Mouse (Mus musculus): ENCODE results near the gene Wbp2nl.

Gene Wbp2nl

DNA sequence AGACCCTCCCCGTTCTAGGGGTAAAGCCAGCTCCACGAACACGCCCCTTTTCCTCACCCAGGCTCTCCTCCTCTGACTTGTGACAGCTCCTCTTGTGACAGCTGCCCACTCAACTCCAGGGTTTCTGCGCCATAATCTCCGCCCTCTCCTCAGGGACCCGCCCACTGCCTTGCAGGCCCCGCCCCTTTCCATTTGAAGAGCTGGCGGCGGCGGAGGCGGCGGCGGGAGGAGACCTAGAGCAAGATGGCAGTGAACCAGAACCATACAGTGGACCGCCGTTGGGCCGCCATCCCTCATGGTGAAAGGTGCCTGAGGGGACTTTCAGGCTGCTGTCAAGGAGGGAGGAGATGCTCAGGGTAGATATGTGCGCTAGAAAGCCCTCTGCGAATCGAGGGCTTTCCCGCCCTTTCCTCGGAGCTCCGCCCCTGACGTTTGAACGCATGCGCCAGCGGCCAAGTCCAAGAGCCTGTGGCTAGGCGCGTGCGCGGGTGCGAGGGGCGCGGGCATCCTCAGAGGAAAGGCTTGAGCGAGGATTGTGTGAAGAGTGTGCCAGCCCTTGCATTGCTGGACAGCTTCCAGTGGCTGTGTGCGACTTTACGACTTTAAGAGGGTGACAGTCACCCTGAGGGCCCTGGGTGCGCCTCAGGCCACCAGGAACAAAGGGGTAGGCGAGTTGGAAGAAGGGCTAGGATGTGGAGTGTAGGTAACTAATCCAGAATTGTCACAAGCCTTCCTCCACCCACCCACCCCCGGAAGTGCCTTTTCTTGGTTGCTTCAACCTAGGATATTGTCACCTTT, at the start of gene Wbp2nl:
Gene Wbp2nl, plus strand, starts transcription at position 191 of the 798 bp plus-strand sequence.
- DNase-seq: peak; percentile 30 to 34

DNA sequence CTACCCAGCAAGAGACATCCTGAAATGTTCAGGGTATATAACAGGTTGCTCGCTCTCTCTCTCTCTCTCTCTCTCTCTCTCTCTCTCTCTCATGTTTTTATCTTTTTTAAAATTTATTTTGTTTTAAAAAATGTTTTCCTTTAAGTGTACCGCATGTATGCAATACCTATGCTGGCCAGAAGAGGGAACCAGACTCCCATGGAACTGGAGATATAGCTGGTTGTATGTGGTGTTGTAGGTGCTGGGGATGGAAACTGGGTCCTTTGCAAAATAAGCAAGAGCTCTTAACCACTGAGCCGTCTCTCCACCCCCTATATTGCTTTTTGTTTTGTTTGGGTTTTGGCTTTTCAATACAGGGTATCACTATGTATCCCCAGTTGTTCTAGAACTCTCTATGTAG, 47.2 kb upstream of the Wbp2nl start:
- DNase-seq: no peak

DNA sequence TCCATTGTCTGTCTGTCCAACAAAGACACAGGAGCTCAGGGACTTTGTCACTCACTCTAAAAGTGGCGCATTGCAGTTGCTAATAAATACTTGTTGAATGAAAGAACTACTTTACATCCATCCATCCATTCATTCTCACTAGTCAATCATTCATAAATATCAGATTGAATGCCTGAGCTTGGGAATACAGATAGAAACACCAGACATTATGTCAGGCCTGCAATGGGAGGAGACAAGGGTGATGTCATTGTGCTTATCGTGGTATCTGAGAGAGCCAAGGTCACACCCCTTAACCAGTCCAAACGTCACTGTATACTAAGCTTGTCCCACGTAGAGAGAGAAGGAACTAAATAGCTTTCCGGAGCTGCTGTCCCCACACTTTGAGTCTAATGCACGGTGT, 46.7 kb upstream of the Wbp2nl start, which contains the start of gene 1500009C09Rik:
Gene 1500009C09Rik, plus strand, starts transcription at position 301 of the 400 bp plus-strand sequence.
- DNase-seq: no peak

DNA sequence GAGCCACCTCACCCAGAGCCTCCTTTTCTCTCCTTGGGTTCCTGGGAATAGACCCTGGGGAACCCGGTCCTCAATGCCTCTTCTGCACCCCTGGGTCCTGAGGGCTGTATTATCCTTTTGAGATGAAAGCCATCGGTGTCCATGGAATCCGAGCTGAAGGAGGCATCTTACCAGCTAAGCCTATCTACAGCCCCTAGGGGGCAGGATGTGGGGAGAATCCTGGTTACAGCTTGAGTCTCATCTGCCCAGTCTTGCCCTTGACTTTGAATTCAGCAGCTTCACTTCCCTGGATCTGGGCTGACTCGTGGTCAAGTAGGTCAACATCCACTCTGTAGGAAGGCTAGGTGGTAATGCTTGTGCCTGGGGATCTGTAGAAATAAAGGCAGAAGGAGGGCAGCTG, 43.5 kb upstream of the Wbp2nl start:
- DNase-seq: peak in 1 of 2 experiments; percentile 61

DNA sequence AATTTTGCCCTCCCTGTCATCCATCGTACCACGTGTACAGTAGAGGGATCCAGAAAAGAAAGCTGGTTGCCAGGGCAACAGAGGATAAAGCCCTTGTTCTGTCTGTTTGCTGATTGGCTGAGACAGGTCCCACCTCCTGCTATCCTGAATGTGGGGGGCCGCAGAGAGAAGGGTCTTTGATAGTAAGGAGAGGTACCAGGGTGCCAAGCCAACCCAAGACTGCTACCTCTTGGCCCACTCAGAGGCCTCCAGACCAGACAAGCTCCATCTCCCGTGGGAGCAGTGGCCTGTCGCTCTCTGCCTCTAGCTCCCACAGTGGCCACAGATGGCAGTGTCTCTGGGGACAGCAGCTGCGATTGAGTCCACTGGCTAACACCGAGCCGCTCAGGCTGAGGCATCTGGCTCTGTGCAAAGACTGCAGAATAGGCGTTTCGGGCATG, 42.8 kb upstream of the Wbp2nl start:
- DNase-seq: peak; percentile 82 to 83

DNA sequence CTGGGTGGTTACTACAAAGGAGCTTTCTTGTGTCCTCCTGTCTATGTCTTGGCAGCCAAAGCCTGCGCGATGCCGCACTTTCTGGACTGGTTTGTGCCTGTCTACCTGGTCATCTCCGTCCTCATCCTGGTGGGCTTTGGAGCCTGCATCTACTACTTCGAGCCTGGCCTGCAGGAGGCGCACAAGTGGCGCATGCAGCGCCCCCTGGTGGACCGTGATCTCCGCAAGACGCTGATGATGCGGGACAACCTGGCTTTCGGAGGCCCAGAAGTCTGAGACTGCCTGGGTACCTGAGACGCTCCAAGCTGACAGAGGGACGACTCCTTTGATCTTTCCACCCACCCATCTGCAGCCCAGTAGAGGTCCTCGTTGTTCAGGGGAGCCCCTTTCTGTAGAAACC, 39.2 kb upstream of the Wbp2nl start:
- peak; percentile 89 to 95 for DNase-seq

DNA sequence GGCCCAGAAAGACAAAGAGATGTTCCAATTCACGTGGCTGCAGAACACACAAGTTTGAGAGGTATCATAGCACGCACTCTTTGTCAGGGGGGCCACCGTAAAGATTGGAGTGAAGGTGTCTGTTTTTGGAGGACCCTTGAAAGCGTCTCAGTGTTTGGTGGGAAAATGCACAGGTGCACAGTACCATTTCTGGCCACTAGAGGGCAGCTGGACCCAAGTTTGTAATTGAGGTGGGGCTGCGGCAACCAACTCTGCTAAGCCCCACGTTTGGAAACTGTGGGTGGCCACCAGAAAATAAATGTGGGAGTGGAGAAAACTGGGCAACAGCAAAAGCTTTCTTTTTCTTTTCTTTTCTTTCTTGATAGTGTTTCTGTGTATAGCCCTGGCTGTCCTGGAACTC, 32.4 kb upstream of the Wbp2nl start:
- DNase-seq: peak; percentile 90 to 91

DNA sequence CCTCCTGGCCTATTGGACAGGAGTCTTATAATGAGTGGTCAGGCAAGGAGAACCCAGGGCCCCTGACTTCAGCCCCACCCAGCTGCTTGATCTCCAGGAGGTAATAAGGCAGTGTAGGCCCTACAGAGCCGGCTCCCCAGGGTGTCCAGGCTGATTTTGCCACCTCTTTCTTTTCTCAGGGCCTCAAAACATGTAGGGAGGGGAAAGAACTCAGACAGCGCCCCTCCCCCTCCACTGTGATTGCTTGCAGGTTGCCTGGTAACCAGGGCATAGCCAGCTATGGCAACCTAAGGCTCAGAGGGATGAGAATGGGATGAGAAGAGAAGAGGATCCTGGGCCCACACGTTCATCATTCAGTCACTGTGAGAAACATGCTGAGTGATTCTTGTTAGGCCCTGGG, 30.6 kb upstream of the Wbp2nl start:
- peak; percentile 63 to 81 for DNase-seq

DNA sequence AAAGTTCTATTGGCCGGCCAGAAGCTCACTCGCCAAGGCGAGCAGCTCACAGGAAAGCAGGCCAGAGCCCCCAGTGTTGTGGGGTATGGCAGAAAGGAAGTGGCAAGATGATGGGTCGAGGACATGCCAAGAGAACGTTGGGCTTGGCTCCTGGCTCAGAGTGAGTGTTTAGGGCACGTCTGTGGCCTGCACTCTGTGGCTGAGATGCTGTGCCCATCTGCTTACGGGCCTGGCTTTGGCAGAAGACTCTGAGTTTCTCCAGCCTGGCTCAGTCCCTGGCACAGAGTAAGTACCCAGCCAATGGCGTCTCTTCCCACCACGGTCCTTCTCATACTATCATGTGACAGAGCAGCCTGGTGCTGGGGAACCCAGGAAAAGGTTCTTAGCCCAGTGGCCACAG, 30.0 kb upstream of the Wbp2nl start:
- DNase-seq: peak; percentile 77 to 84

DNA sequence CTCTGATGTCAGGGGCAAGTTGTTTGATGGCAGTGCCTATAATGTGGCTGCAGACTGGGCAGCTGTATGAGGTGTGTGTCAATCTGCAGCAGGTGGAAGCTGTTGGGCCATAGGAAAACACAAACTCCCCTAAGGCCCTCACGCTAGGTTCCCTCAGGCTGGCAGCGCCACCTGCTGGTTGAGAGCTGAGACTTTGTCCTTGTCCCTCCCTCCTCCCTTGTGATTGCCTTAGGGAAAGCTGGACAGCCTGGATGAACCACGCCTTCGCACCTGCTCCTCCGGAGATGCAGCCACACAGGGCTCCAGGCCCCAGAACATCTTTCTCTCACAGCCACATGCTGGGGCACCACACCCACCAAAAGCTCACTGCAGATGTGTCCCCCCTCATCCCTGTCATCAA, 27.6 kb upstream of the Wbp2nl start:
- peak; percentile 88 to 96 for DNase-seq

DNA sequence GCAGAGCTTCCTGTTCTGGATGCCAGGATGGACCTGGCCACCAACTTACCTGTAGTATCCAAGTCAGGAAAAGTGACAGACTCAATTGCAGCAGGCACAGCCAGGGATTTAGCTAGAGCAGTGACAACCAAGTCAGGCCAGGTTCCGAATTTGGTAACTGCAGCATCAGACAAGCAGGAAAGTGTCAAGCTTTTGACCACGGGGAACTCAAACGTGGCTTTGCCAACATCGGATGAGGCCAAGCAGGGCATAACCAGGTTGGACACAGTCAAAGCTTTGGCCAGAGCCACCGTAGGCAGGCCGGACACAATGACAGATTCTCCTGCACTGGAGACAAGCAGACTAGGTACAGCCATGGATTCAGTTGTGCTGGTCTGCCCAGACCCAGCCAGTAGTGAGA, 26.5 kb upstream of the Wbp2nl start:
- peak; percentile 50 to 60 for DNase-seq

DNA sequence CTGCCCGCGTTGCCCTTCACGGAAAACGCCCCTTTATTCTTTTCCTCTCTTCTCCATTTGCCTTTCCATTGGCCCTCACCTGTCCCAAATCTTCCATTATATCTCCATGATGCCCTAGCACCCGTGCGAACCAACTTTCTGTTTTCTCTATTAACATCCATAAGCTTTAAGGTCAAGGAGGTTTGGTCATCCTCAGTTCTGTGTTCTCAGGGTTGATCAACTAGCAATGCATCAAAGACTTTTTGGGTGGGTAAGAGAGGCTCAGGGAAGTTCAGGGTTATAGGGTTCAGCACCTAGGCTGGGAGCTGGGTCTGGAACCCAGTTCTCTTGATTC, 24.2 kb upstream of the Wbp2nl start, which contains the start of gene Sept3:
Gene Sept3, plus strand, starts transcription at position 301 of the 334 bp plus-strand sequence.
- DNase-seq: no peak

DNA sequence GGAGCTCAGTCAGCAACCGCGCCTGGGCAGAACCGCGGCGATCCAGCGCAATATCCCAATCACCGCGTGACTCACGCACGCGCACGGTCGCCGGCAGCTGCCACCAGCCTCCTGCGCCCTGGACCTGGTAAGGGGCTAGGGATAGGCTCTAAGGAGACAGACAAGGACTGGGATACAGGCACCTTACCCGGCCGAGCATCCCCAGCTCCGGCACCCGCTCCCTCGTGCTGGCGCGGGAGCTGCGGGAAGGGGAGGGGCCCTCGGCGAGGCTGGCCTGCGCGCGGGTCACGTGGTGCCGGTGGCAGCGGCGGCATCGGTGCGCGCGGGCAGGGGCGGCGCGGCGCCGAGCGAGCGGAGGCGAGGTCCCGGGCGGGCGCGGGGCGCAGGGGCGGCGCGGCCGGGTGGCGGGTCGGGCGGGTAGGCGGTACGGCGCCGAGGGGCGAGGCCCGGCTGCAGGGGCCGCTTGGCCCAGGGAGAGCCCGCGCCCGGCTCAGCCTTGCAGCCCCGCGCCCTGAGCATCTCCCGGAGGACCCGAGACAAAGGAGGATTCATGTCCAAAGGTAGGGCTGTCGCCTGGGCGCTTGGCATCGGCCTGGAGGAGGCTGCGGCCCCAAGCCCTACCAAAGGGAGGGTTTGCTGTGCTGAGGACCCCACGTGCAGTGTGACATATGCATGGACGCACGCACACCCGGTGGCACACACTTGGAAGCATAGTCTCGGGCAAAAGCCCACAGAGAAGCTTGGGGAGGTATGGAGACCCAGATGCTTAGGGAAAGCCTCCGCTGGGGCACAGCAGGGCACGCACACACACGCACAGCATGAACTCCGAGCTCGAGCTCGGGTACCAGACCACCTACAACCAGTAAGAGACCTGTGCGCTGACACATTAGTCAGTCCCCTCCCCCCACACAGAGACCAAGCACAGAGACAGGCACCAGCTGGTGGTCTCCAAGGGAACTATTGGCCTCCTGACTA, 23.5 kb upstream of the Wbp2nl start:
- DNase-seq: peak; percentile 90 to 92

DNA sequence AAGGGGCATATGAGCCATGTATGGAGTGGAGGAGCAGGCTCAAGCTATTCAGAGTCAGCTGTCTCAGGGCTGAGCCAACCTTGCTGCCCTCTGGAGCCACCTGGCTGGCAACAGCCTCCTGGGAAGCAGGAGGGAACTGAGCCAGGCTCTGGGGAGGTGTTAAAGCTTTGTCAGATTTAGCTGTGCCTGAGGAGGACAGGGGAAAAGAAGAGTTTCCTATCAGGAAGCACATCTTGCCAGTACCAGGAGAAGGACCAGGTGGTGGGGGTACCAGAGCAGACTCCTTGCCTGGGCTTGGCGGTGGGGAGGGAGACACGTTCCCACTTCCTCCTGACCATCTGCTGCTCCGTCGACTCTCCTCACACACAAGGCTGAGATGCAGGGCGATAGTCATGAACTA, 21.2 kb upstream of the Wbp2nl start:
- DNase-seq: peak; percentile 92 to 95

DNA sequence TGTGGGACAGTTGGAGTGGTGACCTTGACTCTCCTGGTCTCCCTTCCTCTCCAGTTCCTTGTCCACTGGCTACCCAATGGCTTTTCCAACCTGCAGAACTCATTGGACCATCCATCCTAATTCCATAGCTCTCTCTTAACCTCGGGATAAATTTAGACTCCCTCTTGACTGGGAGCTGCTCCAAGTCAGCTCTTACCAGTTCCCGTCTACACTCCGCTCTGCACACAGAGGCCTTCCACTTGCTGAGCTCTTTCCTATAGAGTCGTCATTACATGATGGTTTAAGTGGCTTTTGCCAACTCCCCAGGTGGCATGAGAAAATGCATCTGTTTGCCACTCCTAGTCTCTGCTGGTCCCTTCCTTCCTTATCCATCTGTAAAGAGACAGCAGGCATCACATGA, 18.1 kb upstream of the Wbp2nl start:
- DNase-seq: no peak

DNA sequence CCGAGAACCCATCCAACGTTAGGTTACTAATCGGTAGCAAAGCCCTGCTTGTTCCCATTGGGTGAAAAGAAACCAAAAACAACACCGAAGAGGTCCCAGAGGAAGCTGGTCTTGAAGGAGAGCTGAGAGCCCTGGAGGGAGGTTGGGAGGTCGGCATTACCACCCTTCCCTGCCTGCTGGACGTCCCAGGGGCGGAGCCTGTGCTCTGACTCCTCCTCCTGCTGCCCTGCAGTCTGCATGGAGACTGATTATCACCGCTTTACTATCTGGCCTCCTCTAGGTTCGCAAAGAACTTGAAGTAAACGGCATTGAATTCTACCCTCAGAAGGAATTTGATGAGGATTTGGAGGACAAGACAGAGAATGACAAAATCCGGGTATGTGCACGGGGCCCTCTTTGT, 12.6 kb upstream of the Wbp2nl start:
- no peak for DNase-seq

DNA sequence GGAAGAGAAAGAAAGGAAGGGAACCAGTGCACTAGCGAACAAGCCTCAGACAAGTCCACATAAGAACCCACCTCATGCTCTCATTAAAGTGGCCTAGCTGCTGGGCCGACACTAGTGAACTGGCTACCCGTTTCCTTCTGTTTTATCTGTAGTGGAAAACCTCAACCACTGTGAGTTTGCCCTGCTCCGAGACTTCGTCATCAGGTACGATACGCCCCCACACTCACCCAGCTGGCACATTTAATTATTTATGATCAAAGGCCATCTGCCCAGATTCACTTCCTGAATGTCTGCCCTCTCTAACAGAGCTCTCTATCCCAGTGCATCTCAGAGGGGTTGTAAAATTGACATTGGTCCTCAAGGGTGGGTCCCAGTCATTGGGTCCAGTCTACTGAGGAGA, 8.5 kb upstream of the Wbp2nl start:
- DNase-seq: no peak

DNA sequence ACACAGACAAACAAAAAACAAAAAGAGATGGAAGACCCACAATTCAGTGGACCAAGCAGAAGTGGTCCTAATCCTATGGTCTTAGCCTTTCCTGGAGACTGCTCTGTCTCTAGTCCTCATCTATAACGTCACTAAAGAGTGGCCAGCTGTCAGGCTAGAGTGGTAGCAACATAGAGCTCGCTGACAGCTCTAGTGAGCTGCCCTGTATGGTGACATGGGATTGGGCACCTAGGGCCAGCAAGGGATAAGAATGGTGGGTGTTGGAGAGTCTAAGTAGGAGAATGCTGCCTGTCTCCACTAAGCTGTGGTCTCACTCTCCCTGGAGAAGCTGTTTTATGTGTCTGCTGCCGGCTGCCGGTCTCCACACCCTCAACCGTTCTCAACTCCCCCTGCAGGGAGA, 5.9 kb upstream of the Wbp2nl start:
- no peak for DNase-seq

DNA sequence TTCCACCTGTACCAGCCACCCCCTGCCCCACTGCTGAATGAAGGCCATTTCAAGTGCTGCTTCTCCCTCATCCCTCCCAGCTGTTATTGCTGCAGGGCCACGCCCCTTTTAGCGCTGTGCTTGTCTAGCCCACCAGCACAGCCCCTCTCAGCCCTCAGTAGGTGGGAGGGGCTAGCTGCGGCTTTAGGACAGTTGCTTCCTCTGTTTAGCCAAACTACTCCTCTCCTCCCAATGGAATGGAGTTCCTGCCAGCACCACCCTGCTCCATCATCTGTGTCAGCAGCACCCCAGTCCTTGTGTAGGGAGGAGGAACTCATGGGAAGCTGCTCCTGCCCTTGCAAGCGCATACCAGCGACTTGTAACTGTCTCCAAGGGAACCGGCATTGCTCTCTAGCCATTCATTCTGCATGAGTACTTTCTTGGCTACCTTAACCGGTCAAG, 5.5 kb upstream of the Wbp2nl start:
- peak; percentile 40 to 41 for DNase-seq

DNA sequence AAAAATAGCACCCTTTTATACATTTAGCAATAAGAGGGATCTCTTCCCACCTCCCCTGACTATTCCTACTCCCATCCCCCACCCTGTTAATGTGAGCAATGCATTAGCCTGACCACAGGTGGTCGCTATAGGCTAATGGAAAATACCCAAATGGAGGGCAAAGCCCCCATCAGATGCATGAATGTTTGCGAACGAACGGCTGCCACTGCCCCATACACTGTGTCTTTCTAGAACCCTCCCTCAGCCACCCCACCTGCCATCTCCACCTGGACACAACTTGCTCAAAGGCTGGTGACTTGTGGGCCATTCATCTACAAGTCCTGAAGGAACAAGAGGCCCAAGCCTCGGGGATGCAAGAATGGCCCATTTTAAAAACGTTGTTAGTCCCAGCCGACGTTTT, 4.7 kb upstream of the Wbp2nl start:
- DNase-seq: peak; percentile 60 to 64

DNA sequence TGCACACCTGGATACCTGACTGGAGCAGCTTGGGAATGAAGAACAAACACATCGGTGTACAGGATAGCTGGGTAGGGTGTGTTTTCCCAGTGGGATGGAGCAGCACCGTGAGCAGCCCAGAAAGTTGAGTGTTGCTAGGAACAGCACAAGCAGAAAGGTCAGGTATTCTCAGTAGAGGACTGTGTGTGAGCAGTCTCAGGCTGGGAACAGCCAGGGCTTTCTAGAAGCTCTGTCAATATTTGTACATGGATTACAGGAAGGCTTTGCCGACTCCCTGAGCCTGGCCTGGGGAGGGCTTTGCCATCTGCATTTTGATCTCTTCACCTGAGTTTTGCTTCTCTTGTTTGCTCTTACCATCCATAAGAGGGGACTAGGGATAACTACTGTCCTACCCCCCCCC, 8.4 kb downstream of the Wbp2nl start:
- DNase-seq: no peak

DNA sequence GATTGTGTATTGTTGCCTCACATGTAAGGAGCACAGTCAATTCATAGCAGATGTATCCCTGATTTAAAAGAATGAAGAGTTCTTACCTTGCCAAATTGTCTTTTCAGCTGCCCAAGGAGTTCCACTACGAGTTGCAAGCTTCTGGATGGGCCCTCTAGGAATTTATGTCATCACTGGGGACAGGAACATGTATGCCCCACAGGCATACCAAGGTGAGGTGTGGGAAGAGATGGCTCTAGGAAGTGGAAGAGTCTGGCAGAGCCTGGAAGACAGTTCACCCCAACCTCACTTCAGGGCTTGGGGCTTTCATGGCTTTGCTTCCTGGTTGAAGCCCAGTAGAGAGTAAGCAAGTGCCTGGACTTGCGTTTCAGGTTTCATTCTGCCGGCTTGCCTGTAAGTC, 9.7 kb downstream of the Wbp2nl start:
- no peak for DNase-seq

DNA sequence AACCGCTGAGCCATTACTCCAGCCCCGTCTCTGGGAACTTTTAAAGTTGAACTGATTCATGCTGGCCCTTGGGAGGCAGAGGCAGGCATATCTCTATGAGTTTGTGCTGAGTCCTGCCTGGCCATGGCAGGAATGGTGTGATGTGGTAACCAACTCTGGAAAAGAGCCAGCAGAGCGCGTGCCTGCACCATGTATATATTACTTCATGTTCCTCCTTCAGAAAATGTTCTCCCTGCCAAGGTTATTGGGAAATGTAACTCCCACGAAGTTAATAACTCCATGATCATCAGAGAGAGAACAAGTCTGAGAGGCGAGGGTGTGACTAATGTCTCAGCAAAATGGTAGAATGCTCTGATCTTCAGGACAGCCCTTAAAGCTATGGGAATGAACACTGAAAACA, 19.1 kb downstream of the Wbp2nl start:
- DNase-seq: no peak

DNA sequence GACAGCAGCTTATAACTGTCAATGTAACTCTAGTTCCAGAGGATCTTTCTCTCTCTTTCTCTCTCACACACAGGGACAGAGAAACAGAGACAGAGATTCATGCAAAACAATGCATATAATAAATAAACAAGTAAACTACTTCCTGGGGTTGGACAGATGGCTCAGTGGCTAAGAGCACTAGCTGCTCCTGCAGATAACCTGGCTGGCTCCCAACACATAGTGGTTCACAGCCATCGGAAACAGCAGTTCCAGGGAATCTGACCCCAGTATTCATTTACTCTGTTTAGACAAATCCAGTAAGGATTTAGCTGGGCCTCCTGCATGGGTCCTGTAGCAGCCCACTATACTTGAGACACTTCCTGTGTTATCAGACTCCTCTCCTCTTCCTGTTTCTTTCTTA, 20.9 kb downstream of the Wbp2nl start:
- peak in 1 of 2 experiments; percentile 56 for DNase-seq
